ENCODE assay signal across 7 mouse cellular contexts in the genomic region with DNA sequence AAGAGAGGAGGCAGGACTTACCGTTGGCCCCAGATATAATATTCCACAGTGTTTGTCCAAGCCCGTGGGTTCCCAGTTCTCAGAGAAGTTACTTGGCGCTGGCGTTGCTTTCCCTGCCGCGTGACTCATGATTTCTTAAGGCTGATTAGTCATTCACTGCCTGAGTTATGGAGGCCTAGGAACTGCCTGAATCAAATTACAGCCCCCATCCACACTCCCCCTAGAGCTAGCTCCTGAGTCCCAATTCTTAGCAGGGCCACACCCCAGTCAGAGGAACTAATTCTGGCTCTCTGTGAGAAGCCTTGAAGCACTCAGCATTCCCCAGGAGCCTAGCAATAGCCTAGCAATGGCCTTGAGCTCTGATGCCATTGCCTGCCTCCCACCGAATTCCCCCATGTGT. TPM values are rescaled to one million over a fixed set of nuclear protein-coding genes. Genes with fewer than 3 reads are reported as not detected.
DNase-seq lines count a peak whose midpoint lies in the region; ATAC-seq and TF ChIP-seq lines count a peak whose summit lies in the region.

No protein-coding gene starts in this region.

- no peak for TF ChIP-seq CTCF in E14TG2a.4 (conservative IDR thresholded peaks at IDR 0.05; ENCODE audit: low read length)
- no peak for TF ChIP-seq CTCF in midbrain, postnatal 0 days (IDR thresholded peaks at IDR 0.05)

- DNase-seq in 3T3-L1 (ENCODE audit: low read depth, low spot score), result peak; percentile 99
- DNase-seq in kidney, postnatal 4 days, result peak; percentile 50 to 70
- DNase-seq in midbrain, postnatal 0 days (ENCODE audit: low spot score), result peak; percentile 49
- DNase-seq in yolk sac, embryonic 10.5 days (ENCODE audit: low spot score), result no peak

- WGBS in embryonic facial prominence, embryonic 12.5 days, result 26% methylated on average over 7 of the region's 7 CpGs
- 30% methylated on average over 7 of the region's 7 CpGs for WGBS in heart, embryonic 15.5 days
- 55% methylated on average over 7 of the region's 7 CpGs for WGBS in midbrain, postnatal 0 days

- H3K4me3 ChIP-seq in E14TG2a.4 (replicated peaks; ENCODE audit: low read length), result peak overlapping the region; percentile 46
- H3K4me3 ChIP-seq in embryonic facial prominence, embryonic 12.5 days, result no peak overlapping the region
- no peak overlapping the region for H3K4me3 ChIP-seq in heart, embryonic 15.5 days
- H3K4me3 ChIP-seq in midbrain, postnatal 0 days (ENCODE audit: low read depth, low read length), result no peak overlapping the region

- no peaks in the 10 kb centered on the region for H3K9me3 ChIP-seq in E14TG2a.4 (ENCODE audit: low read length)
- H3K9me3 ChIP-seq in embryonic facial prominence, embryonic 12.5 days, result no peaks in the 10 kb centered on the region
- H3K9me3 ChIP-seq in heart, embryonic 15.5 days (replicated peaks), result no peaks in the 10 kb centered on the region
- no peaks in the 10 kb centered on the region for H3K9me3 ChIP-seq in midbrain, postnatal 0 days (ENCODE audit: low read length)

- H3K9ac ChIP-seq in embryonic facial prominence, embryonic 12.5 days, result no peak overlapping the region
- H3K9ac ChIP-seq in heart, embryonic 15.5 days, result no peak overlapping the region
- H3K9ac ChIP-seq in midbrain, postnatal 0 days (replicated peaks; ENCODE audit: low read length, poor library complexity, severe bottlenecking), result no peak overlapping the region

- peak; percentile 65; the same call in 1 of the 2 replicates for ATAC-seq in embryonic facial prominence, embryonic 12.5 days (ENCODE audit: insufficient number of reproducible peaks, insufficient read depth, low FRiP score, low TSS enrichment)
- peak; percentile 26; the same call in 1 of the 2 replicates for ATAC-seq in heart, embryonic 15.5 days (replicated peaks; ENCODE audit: insufficient number of reproducible peaks, insufficient read depth, low FRiP score, low read depth)
- ATAC-seq in midbrain, postnatal 0 days (ENCODE audit: low FRiP score), result no peak

- no peak overlapping the region for H3K4me2 ChIP-seq in embryonic facial prominence, embryonic 12.5 days (replicated peaks)
- no peak overlapping the region for H3K4me2 ChIP-seq in heart, embryonic 15.5 days
- no peak overlapping the region for H3K4me2 ChIP-seq in midbrain, postnatal 0 days (ENCODE audit: low read depth, low read length, poor library complexity, severe bottlenecking)

- H3K27ac ChIP-seq in embryonic facial prominence, embryonic 12.5 days, result peak overlapping the region; percentile 74
- peak overlapping the region; percentile 63 for H3K27ac ChIP-seq in heart, embryonic 15.5 days
- H3K27ac ChIP-seq in midbrain, postnatal 0 days (ENCODE audit: low read depth, low read length), result no peak overlapping the region

- peaks cover 78% of the 10 kb centered on the region for H3K4me1 ChIP-seq in E14TG2a.4 (replicated peaks; ENCODE audit: low read depth, low read length)
- peaks cover 28% of the 10 kb centered on the region for H3K4me1 ChIP-seq in embryonic facial prominence, embryonic 12.5 days
- peaks cover 44% of the 10 kb centered on the region for H3K4me1 ChIP-seq in heart, embryonic 15.5 days (replicated peaks)
- H3K4me1 ChIP-seq in midbrain, postnatal 0 days (ENCODE audit: insufficient read depth, low read length), result peaks cover 11% of the 10 kb centered on the region; the same call in 1 of the 2 replicates

- no peaks in the 10 kb centered on the region for H3K27me3 ChIP-seq in E14TG2a.4 (ENCODE audit: insufficient read depth, low read length)
- H3K27me3 ChIP-seq in embryonic facial prominence, embryonic 12.5 days, result no peaks in the 10 kb centered on the region
- no peaks in the 10 kb centered on the region for H3K27me3 ChIP-seq in heart, embryonic 15.5 days
- H3K27me3 ChIP-seq in midbrain, postnatal 0 days (ENCODE audit: insufficient read depth, low read length), result no peaks in the 10 kb centered on the region

- H3K36me3 ChIP-seq in E14TG2a.4 (ENCODE audit: insufficient read depth, low read length), result no peaks in the 10 kb centered on the region
- no peaks in the 10 kb centered on the region; the same call in 1 of the 2 replicates for H3K36me3 ChIP-seq in embryonic facial prominence, embryonic 12.5 days
- H3K36me3 ChIP-seq in heart, embryonic 15.5 days, result no peaks in the 10 kb centered on the region
- no peaks in the 10 kb centered on the region for H3K36me3 ChIP-seq in midbrain, postnatal 0 days (ENCODE audit: insufficient read depth, low read length)

RNA-seq across cellular contexts. Expression of gene Ano6, which starts 13.6 kb away (rescaled TPM):
- 51.4 and 52.2 TPM in 2 replicates for polyA plus RNA-seq in embryonic facial prominence, embryonic 12.5 days (2016; fragmentation: Nextera tagmentation; extraction: Ambion mirVana)
- 27.2 and 34.4 TPM in 2 replicates for polyA plus RNA-seq in heart, embryonic 15.5 days (2015; fragmentation: Nextera tagmentation; extraction: Ambion mirVana)
- total RNA-seq in midbrain, postnatal 0 days (2014; rRNA removed), result 35.0 and 36.3 TPM in 2 replicates
- polyA plus RNA-seq in midbrain, postnatal 0 days (2015; fragmentation: Nextera tagmentation; extraction: Ambion mirVana), result 19.0 and 19.9 TPM in 2 replicates
